Mouse (Mus musculus): ENCODE results near the gene Epha6. TPM values are rescaled to one million over a fixed set of nuclear protein-coding genes. Genes with fewer than 3 reads are reported as not detected.

Gene Epha6
- not detected for polyA plus RNA-seq (2017; shearing (Covaris generic))

GRCm38 (mm10) chr16:60605061-60605831 is at the start of gene Epha6:
Epha6 (minus strand) TSS chr16:60605531.

GRCm38 (mm10) chr16:59639102-59639691 is 966.1 kb downstream of the Epha6 start, which contains the start of gene Arl6:
Arl6 (minus strand) TSS chr16:59639391.

